Mouse (Mus musculus) lung, embryonic 15.5 days (tissue): ENCODE measurements around the gene Eci1. TPM values are rescaled to one million over a fixed set of nuclear protein-coding genes. Genes with fewer than 3 reads are reported as not detected.
A peak's percentile ranks its signal among the peaks of the same experiment; 100 is the strongest.
"Not testable (repeated sequence)": the region's sequence is repeated elsewhere in the genome, so short reads cannot be mapped to it uniquely, and the experiment has no call there.

Experiments used
- ATAC-seq: fragments of 200-750 bp; cut with Nextera tagmentation; 2 replicates; pipeline ENCODE4 v1.8.0; 2017; ENCODE audit warnings: moderate number of reproducible peaks, borderline replicate concordance; ENCODE audit not compliant: low FRiP score, low TSS enrichment; ENCODE audit errors: extremely low read depth
- H3K27ac ChIP-seq: fragments of 300-500 bp; sonication (generic); 2 replicates; pipeline ENCODE4 v1.5.1; 2015; ENCODE audit warnings: moderate library complexity, mild to moderate bottlenecking, inconsistent platforms
- H3K27me3 ChIP-seq: fragments of 300-500 bp; sonication (generic); 2 replicates; pipeline ENCODE4 v1.6.1; 2015; ENCODE audit warnings: inconsistent platforms
- H3K36me3 ChIP-seq: fragments of 300-500 bp; sonication (generic); 2 replicates; pipeline ENCODE4 v1.6.1; 2015; ENCODE audit warnings: inconsistent platforms
- H3K4me1 ChIP-seq: fragments of 300-500 bp; sonication (generic); 2 replicates; pipeline ENCODE4 v1.6.1; 2015; ENCODE audit warnings: inconsistent platforms
- H3K4me2 ChIP-seq: fragments of 300-500 bp; sonication (generic); 2 replicates; pipeline ENCODE4 v1.6.1; 2015; ENCODE audit warnings: inconsistent platforms, mild to moderate bottlenecking, moderate library complexity
- H3K4me3 ChIP-seq: fragments of 300-500 bp; sonication (generic); 2 replicates; pipeline ENCODE4 v1.5.1; 2015; ENCODE audit warnings: mild to moderate bottlenecking, inconsistent platforms
- H3K9ac ChIP-seq: fragments of 300-500 bp; sonication (generic); 2 replicates; pipeline ENCODE4 v1.6.1; 2015; ENCODE audit warnings: inconsistent platforms
- H3K9me3 ChIP-seq: fragments of 300-500 bp; sonication (generic); 2 replicates; pipeline ENCODE4 v1.6.1; 2016; ENCODE audit warnings: inconsistent platforms
- WGBS: fragments of 180-500 bp; shearing (Covaris S2); methylation state at CpG from one replicate; pipeline ENCODE4 v1.1.7; 2015; 5-methylcytosine and 5-hydroxymethylcytosine counted together
- polyA plus RNA-seq: library from polyadenylated mRNA; unstranded; fragments of >200 nt; fragmentation: Nextera tagmentation; extraction: Ambion mirVana; gene quantifications from 2 replicates; pipeline ENCODE4 v1.2.1, GENCODE M21; 2015

Gene Eci1
- polyA plus RNA-seq, 1 experiment from 2014 or later, result 90.4 TPM

DNA sequence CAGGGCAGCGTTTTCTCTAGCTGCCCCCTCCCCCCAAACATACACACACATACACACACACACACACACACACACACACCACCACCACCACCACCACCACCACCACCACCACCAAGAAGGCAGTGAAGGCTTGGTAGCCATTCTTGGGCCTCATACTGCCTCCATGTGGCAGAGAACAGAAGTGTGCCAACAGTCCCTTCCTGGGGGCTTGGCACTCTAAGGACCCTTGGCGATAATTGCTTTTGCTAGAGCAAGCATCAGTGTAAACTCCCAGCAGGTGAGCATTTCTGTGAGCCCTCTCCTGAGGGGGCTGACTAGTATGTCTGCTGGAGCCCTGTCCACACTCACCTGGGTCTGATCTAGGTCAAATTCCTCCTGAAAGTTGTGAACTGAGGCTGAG is 14.7 kb downstream of the Eci1 start:
- Histone ChIP-seq H3K27ac (no peak overlapping the region), H3K9me3 (no peaks in the 10 kb centered on the region), H3K27me3 (no peaks in the 10 kb centered on the region), H3K4me2 (no peak overlapping the region), H3K4me1 (no peaks in the 10 kb centered on the region), H3K9ac (no peak overlapping the region), H3K4me3 (no peak overlapping the region), H3K36me3 (peaks cover 70% of the 10 kb centered on the region)
- WGBS, result 33% methylated on average over 2 of the region's 2 CpGs
- ATAC-seq, result no peak

DNA sequence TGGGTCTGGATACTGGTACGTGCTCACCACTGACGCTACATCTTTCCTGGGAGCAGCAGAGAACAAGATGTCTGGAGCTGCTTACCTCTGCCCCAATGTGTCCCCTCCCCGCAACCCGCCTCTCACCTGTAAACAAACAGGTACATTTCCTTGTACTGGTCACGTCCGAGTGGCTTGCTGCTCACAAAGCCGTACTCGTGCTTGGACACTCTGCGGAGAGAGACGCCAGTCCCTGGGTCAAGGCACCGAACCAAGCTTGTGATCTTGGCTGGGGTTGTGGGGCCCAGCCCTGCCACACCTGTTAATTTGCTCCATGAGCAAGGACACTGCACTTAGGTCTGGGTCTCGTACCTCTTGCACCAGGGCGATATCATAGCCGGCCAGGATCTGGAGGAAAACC is 15.7 kb downstream of the Eci1 start:
- 84% methylated on average over 14 of the region's 14 CpGs for WGBS
- no peaks in the 10 kb centered on the region for H3K4me1 ChIP-seq
- no peaks in the 10 kb centered on the region for H3K27me3 ChIP-seq
- ATAC-seq, result no peak
- peaks cover 77% of the 10 kb centered on the region for H3K36me3 ChIP-seq
- H3K9ac ChIP-seq, result no peak overlapping the region
- H3K4me3 ChIP-seq, result no peak overlapping the region
- H3K4me2 ChIP-seq, result no peak overlapping the region
- no peaks in the 10 kb centered on the region for H3K9me3 ChIP-seq
- no peak overlapping the region for H3K27ac ChIP-seq

DNA sequence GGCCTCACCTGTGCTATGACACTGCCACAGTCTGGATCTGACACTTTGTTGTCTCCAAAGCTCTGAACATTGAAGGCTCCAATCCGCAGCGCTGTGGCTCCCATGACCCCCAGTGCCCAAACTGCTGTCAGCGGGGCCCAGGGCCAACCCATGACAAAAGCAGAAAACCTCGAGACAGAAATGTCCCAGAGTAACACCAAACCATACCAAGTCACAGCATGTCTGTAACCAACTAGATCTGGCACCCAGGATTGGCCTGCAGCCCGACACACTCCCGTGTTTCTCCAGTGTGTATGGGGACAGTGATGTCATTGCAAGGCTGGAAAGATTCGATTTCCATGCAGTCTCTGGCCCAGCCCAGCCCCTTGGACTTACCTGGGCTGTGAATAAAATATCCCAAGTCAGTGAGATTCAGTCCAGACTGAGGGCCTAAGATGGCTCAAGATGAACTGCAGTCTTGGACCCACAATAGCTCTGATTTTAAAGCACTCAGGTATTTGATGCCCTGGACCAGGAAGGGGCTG is 16.3 kb downstream of the Eci1 start, which contains the start of gene Dnase1l2:
Gene Dnase1l2, minus strand, starts transcription at position 474 of the 524 bp plus-strand sequence.
- Histone ChIP-seq H3K9me3 (no peaks in the 10 kb centered on the region), H3K27ac (no peak within 1 kb of the TSS), H3K4me2 (no peak within 1 kb of the TSS), H3K4me3 (no peak within 1 kb of the TSS), H3K4me1 (no peaks in the 10 kb centered on the region), H3K9ac (no peak within 1 kb of the TSS), H3K27me3 (no peaks in the 10 kb centered on the region), H3K36me3 (peaks cover 77% of the 10 kb centered on the region)
- ATAC-seq, result no peak
- 76% methylated on average over 7 of the region's 7 CpGs for WGBS

DNA sequence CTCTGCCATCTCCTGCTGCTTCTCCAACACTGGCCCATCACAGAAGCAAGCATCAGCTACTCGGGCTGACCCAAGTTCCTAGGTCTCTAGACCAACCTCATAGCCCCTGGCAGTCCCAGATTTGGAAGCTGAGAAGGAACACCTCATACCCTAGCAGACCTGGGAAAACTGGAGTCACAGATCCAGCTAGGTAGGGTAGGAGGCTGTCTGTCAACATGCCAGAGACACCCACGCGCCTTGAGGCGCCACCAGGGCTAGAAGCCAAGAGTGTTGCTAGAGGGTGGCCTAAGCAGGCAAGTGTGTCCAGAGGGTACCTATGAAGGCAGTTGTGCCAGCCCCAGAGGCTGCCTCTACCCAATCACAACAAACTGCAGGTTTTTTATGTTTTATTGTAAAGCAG is 17.0 kb downstream of the Eci1 start:
- Histone ChIP-seq H3K36me3 (peaks cover 77% of the 10 kb centered on the region), H3K9me3 (no peaks in the 10 kb centered on the region), H3K4me1 (no peaks in the 10 kb centered on the region), H3K9ac (no peak overlapping the region), H3K27ac (no peak overlapping the region), H3K27me3 (no peaks in the 10 kb centered on the region), H3K4me3 (no peak overlapping the region), H3K4me2 (no peak overlapping the region)
- no peak for ATAC-seq
- WGBS, result 75% methylated on average over 4 of the region's 4 CpGs

DNA sequence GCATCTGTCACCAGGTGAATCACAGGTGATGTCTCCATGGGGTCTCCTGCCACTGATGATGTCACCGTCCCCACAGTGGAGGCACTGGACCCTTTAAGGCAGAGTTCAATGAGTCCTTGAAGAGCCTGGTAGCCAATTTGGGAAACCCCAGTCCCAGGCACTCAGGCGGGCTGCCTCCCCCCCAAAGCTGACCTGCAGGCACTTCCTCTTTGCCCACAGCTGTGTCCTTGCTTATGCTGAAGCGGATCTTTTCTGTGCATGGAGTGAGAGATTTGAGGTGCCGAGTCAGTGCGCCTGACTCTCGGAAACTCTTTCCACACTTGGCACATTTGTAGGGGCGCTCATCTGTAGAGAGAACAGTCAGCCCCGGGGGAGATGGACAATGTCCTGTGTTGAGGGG is 20.1 kb downstream of the Eci1 start:
- no peaks in the 10 kb centered on the region for H3K4me1 ChIP-seq

DNA sequence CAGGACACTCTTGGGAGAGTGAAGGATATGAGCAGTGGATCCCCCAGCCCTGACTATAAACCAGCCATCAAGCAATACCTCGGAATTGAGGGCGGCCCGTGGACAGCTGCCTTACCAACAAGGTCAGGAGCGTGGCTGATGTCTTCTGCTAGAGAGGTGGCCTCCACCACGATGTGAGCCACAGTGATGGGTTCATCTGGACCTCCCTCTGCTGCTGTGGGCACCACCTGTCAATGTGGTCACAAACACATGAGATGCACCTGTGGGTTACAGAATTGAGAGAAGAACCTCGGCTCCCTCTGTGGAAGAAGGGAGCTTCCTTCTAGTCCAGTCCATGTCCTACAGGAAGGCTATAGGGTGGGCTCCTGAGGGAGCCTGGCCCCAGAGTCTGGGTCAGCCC is 23.1 kb downstream of the Eci1 start:
- Histone ChIP-seq H3K4me1 (peaks cover 14% of the 10 kb centered on the region), H3K27ac (no peak overlapping the region), H3K27me3 (no peaks in the 10 kb centered on the region), H3K9me3 (no peaks in the 10 kb centered on the region), H3K36me3 (peaks cover 65% of the 10 kb centered on the region), H3K9ac (no peak overlapping the region), H3K4me3 (no peak overlapping the region), H3K4me2 (no peak overlapping the region)
- no peak for ATAC-seq
- 89% methylated on average over 6 of the region's 6 CpGs for WGBS

More for the DNA sequence above, 20.1 kb downstream of the Eci1 start:
- no peak overlapping the region for H3K9ac ChIP-seq
- H3K4me2 ChIP-seq, result no peak overlapping the region
- no peak overlapping the region for H3K27ac ChIP-seq
- no peak overlapping the region for H3K4me3 ChIP-seq
- no peaks in the 10 kb centered on the region for H3K9me3 ChIP-seq
- ATAC-seq, result no peak
- no peaks in the 10 kb centered on the region for H3K27me3 ChIP-seq
- H3K36me3 ChIP-seq, result peaks cover 80% of the 10 kb centered on the region
- WGBS, result 88% methylated on average over 8 of the region's 8 CpGs

DNA sequence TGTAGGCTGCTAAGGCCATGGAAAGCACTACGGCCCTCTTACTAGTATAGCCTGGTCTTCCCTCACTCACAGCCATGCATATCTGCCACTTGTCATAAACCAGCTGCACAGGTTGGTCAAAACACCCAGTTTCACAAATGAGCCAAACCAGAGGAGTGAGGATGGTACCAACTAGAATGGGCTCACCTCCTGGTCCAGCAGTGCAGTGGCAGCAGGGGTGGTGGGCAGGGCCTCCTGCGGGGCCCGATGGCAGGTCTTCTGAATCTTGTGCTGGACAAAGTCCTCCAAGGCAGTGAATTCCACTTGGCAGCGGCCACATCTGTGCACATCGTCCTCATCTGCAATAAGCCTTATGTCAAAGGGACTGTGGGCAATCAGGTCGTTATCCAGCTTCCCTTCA is 24.8 kb downstream of the Eci1 start:
- no peaks in the 10 kb centered on the region for H3K9me3 ChIP-seq
- peaks cover 18% of the 10 kb centered on the region for H3K4me1 ChIP-seq
- no peak overlapping the region for H3K4me2 ChIP-seq
- no peaks in the 10 kb centered on the region for H3K27me3 ChIP-seq
- 90% methylated on average over 6 of the region's 6 CpGs for WGBS
- H3K4me3 ChIP-seq, result no peak overlapping the region
- H3K9ac ChIP-seq, result no peak overlapping the region
- peaks cover 48% of the 10 kb centered on the region for H3K36me3 ChIP-seq
- no peak overlapping the region for H3K27ac ChIP-seq
- ATAC-seq, result no peak

DNA sequence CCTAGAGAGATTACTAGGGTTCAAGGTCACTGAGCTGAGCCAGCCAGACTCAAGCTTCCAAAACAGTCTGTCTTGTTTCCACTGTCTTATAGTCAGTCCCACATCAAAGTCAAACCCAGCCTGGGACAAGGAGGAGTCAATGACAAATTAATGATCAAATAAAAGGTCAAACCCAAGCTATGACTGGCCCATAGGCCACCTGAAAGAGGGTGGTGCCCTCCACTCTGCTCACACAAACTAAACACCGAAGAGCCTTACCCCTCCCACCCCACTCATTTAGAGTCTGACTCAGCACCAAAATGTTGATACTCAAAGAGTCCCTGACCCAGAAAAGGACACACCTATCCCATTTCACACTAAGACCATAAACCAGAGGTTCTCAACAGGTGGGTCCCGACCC is 26.9 kb downstream of the Eci1 start:
- Histone ChIP-seq H3K36me3 (peaks cover 27% of the 10 kb centered on the region), H3K4me1 (peaks cover 18% of the 10 kb centered on the region), H3K9ac (no peak overlapping the region), H3K4me2 (no peak overlapping the region), H3K9me3 (no peaks in the 10 kb centered on the region), H3K27ac (no peak overlapping the region), H3K27me3 (no peaks in the 10 kb centered on the region), H3K4me3 (no peak overlapping the region)
- 77% methylated on average over 2 of the region's 2 CpGs for WGBS
- ATAC-seq, result no peak

DNA sequence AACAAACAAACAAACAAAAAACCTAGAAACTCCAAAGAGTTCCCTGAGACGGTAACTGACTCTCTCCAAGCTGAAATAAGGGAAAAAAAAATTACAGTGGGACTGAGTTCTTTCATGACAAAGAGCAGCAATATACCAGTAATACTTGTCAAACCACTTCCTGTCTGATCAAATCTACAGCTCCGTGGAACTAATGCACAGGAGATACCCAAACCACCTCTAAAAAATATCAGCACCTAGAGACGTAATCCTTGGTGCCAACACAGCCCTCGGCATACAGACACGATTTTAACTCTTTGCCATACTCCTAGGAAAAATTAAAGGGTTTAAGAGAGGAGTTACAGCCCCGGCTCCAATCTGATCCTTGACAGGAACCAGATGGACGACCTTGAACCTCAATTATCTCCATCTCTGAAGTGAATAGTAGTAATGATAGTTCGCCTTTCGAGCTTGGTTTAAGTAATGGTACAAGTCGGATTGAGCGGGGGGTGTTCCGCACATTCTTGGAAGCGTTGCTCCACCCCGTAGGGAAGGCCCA is 27.8 kb downstream of the Eci1 start:
- Histone ChIP-seq H3K9ac (peak overlapping the region; percentile 86), H3K27ac (peak overlapping the region; percentile 97), H3K4me1 (peaks cover 18% of the 10 kb centered on the region), H3K36me3 (peaks cover 19% of the 10 kb centered on the region), H3K4me2 (peak overlapping the region; percentile 62), H3K4me3 (peak overlapping the region; percentile 79), H3K9me3 (no peaks in the 10 kb centered on the region), H3K27me3 (no peaks in the 10 kb centered on the region)
- ATAC-seq, result no peak
- WGBS, result under 1% methylated on average over 14 of the region's 14 CpGs

DNA sequence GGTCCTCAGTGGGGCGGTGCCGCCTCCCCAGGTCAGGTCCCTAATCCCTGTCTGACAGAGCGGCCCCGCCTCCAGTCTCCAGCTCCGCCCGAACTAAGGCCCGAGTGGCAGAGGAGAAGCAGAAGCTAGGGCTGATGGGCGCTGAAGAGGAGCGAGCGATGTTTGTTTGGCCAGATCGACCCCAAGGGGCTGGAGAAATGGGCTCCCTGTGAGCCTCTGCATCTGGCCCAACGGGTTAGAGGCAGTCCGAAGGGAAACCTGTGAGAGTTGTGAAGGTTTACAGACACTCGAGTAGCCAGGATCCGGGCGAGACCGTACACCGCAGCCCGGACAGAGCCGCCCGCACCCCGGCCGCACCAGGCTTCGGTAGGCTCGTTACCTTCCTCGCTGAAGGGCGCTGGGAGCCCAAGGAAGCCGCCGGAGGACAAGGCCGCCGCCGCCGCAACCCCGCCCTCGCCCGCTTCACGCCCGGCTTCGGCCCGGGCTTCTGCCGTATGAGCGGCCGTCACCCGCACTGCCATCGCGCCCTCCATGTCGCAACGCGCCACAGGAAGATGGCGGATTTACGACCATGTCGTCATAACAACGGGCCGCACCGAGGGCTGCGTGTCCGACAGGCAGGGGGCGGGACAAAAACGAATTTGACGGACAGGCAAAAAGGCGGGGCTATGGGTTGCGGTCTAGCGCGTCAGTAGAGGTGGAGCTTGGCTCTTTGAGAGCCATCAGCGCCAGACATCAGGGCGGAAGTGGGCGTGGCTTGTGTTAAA is 28.5 kb downstream of the Eci1 start:
- Histone ChIP-seq H3K4me2 (peak overlapping the region; percentile 62), H3K9ac (peak overlapping the region; percentile 86), H3K4me1 (peaks cover 18% of the 10 kb centered on the region), H3K27ac (peak overlapping the region; percentile 97), H3K4me3 (peak overlapping the region; percentile 79), H3K27me3 (no peaks in the 10 kb centered on the region), H3K36me3 (peaks cover 13% of the 10 kb centered on the region), H3K9me3 (no peaks in the 10 kb centered on the region)
- WGBS, result under 1% methylated on average over 67 of the region's 67 CpGs
- peak; percentile 94 for ATAC-seq

DNA sequence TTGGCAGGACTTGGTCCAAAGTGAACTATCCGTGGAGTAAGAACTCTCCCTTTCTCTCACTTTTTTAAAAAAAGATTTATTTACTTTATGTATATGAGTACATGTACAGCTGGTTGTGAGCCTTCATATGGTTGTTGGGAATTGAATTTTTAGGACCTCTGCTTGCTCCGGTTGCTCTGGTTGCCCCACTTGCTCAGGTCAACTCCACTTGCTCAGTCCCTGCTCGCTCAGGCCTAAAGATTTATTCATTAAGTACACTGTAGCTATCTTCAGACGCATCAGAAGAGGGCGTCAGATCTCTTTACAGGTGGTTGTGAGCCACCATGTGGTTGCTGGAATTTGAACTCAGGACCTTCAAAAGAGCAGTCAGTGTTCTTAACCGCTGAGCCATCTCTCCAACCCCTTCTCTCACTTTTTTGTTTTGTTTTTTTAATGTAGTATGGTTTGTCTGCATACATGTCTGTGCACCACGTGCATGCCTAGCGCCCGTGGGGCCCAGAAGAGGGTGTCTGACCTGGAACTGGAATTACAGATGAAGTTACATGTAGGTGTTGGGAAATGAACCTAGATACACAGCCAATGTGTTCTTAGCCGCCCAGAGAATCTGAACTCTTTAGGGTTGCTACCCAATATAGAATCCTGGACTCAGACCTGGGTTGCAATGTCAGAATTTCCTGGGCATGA is 29.2 kb downstream of the Eci1 start:
- H3K27me3 ChIP-seq, H3K9me3 ChIP-seq, H3K36me3 ChIP-seq, H3K9ac ChIP-seq: not testable (repeated sequence)
- ATAC-seq, result peak; percentile 38; the same call in 1 of the 2 replicates
- peak overlapping the region; percentile 79 for H3K4me3 ChIP-seq
- peaks cover 18% of the 10 kb centered on the region for H3K4me1 ChIP-seq
- peak overlapping the region; percentile 97 for H3K27ac ChIP-seq
- 51% methylated on average over 10 of the region's 10 CpGs for WGBS
- H3K4me2 ChIP-seq, result peak overlapping the region; percentile 47

DNA sequence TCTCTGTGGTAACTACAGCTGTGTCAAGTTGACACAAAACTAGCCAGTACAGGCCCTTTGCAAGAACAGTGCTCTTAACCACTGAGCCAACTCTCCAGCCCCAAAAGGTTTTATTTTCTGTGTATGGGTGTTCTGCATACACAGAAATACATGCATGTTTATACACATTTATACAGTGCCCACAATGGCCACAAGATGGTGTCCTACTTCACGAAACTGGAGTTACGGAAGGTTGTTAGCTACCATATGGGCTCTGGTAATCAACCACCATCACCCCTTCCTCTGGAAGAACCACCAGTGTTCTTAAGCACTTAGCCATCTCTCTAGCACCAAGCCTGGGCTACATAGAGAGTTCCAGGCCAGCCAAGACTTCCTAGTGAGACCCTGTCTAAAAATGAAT is 35.1 kb downstream of the Eci1 start:
- Histone ChIP-seq H3K27ac (no peak overlapping the region), H3K9me3 (no peaks in the 10 kb centered on the region), H3K4me1 (no peaks in the 10 kb centered on the region), H3K4me3 (no peak overlapping the region), H3K9ac (no peak overlapping the region), H3K36me3 (no peaks in the 10 kb centered on the region), H3K27me3 (no peaks in the 10 kb centered on the region), H3K4me2 (no peak overlapping the region)
- ATAC-seq, result no peak
- WGBS, result 63% methylated on average over 2 of the region's 2 CpGs
